Mouse (Mus musculus) lung, postnatal 0 days (tissue): ENCODE results near the gene Dtnbp1.

Experiments
- CTCF ChIP-seq: IDR thresholded peaks from 2 replicates; pipeline ENCODE4 v1.5.1; 2016; ENCODE audit warnings: antibody characterized with exemption, mild to moderate bottlenecking
- EP300 ChIP-seq: IDR thresholded peaks from 2 replicates; pipeline ENCODE4 v1.6.1; 2016; ENCODE audit warnings: antibody characterized with exemption, mild to moderate bottlenecking, control low read depth

DNA sequence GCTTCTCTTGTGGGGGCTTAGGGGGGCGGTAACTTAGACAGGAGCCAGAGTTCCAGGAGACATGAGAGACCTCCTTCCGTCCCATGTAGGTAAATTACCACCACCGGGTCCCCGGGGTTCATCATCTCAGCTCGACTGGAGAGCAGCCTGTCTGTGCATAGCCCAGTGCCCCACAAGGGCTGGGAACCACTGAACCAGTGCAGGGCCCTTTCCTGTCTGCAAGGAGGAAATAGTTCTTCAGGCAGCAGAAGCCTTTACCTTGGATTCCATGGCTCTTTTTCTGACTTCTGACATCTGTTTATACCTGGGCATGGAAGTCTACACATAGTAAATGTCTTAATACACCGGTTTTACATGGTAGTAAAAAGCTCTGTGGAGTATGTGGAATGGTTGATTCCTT is 5.8 kb upstream of the Dtnbp1 start:
- TF ChIP-seq EP300 (no peak), CTCF (no peak)
